Mouse (Mus musculus) kidney, postnatal 25 days (tissue): ENCODE measurements around the gene Meltf.

Experiments used
- DNase-seq, 2 experiments: peaks; one replicate each; pipeline ENCODE4 v3.0.0; 2021; ENCODE audit warnings: mixed read lengths in 2 of 2

Gene Meltf

DNA sequence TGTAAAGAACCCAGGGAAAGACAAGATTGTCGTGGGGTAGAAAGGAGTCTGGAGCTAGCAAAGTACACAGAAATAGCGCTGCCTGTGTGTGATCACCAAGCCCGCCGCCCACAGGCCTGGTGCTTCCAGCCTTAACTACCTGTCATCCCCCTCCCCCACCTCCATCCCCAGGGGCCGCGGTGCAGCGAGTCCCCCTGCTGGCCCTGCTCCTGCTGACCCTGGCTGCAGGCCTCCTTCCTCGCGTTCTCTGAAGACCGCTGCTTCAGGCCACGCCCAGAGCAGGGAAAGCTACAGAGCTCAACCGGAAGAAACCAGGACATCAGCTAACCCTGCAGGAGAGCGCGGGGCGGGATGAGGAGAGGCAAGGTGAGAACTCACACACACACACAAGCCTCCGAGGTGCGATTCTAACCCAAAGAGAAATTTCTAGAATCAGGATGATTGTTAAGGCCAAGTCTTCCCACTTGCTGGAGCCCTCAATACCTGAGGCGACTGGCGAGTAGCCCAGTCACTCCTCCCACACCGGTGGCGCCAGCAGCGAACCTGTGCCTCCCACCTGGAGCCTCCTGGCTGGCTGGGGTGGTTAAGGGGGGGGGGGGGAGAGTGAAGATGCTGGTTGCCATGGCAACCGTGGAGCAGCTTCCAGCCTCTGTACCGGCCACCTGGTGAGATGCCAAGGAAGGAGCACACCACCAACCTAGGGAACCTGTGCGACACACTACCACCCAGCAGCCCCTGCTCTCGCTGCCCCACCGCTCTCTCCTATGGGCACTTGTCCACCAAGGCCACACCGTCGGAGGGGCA, 18.6 kb downstream of the Meltf start:
- peak; percentile 29 to 53 for DNase-seq

DNA sequence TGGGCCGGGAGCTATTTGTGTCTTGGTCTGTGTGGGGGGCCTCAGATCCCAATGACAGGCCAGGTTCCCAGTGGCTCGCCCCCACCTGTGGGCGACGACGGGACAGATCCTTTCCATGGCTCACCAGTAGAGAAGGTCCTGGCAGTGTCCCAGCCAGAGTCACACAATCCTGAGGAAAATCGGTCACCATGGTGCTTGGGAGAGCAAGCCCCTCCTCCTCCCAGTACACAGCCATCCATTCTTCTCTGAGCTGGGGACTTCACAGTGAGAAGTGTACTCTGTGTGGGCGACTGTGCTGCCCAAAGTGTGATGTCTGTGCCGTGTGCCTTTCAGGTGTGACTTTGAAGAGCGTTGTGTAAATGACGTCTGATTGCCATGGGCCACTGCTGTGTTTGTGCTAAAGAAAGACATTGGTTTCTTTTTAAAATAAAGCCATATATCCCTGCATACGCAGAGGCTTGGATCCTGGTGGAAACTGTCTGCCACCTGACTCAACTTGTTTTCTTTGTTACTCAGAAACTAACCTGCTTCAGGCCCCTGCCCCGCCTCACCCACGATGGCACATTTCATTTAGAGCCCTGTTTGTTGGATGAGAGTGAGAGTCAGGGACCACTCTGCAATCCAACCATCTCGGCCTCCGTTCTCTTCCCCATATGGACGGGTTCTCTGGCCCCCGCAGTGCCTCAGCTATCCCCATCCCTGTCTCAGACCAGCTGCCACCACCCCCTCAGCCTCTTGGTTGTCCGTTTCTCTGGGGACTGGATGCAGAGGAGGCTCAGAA, 20.1 kb downstream of the Meltf start:
- peak in 1 of 2 experiments; percentile 26 for DNase-seq

DNA sequence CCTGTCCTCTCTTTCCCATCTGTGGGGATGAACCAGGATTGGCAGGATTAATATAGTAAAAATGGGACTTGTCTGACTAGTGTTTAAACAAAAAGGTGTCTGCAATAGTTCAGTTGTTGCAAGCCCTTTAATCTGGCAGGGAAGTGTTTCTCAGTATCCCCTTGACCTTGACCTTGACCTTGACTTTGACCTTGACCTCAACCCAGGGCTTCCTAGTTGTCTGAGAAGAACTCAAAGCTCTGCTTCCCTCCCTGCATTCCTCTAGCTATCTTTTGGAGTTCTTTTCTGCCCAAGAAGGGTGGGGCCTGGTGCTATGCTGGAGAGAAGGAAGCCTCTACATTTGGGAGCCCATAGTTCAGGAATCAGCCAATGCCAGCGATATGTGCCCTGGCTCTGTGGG, 23.3 kb downstream of the Meltf start:
- DNase-seq, result no peak

DNA sequence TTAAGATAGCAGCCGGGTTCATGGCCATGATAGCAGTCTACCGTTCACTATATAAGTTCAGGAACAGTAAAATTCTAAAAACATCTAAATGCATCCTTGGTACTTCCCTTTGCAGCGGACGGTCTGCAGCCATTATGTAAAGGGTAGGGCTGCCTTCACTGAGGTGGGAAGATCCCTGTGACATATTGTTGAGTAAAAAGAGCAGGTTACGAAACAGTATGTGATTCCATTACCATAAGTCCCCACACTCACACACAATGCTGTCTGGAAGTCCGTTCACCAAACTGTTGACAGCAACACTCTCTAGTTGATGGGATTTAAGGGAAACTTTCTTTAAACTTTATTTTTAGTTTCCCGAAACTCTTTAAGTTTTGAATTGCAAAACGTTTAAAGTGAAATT, 24.6 kb downstream of the Meltf start:
- DNase-seq, result no peak

DNA sequence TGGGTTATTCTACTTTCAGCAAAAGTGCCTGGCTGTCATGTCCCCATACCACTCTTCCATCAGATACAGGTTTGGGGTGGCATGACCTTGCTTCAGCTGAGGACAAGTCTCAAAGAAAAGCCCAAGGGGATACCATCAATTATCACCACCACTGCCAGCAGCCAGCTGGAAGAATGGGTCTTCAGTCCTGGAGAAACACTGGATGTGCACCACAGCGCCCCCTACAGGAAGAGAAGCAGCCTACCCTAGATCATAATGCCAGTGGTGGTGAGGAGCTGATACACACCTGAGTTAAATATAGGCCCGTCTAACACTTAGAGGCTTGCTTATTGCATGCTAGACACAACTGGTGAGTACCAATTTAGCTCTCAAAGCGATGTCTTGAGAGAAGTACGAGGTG, 26.7 kb downstream of the Meltf start:
- no peak for DNase-seq

DNA sequence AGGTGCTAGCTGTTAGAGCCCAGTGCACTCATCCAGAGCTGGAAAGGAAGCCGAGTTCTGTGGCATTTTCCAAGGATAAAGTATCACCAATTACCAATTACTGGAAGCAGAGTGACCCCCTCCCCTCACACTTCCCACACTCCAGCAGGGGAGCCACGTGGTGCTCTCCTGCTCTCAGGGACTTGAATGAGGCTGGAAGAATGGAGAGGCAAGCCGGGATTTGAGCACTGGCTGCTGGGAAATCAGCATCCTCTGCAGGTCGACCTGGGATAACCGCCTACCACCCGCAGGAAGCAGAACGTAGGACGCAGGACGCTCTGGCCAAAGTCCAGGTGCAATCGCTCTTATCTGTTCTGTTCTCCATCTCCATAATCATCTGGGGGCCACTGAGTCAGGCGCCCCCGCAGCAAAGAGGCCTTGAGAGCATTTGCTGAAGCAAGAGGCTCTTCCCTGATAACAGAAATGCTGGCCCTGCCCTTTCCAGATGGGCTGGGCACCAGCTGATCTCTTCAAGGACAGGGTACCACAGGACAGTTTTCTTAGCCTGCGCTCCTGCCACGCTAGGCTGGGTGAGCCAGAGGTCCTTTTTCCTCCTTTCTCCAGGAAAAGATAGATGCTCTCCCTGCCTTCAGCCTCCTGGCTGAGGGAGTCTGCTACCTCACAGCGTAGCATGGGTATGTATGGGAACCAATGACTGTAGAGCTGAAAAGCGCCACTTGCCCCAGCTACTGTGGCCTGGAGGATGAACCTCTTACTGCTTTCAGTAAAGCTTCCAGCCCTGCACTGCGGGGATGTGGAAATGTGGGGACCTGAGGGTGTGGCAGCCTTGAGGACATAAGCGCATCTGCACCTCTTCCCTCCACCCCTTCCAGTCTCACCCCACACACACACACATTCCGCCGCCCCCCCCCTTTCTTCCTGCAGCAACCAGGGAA, 27.5 kb downstream of the Meltf start:
- DNase-seq, result peak in 1 of 2 experiments; percentile 29

DNA sequence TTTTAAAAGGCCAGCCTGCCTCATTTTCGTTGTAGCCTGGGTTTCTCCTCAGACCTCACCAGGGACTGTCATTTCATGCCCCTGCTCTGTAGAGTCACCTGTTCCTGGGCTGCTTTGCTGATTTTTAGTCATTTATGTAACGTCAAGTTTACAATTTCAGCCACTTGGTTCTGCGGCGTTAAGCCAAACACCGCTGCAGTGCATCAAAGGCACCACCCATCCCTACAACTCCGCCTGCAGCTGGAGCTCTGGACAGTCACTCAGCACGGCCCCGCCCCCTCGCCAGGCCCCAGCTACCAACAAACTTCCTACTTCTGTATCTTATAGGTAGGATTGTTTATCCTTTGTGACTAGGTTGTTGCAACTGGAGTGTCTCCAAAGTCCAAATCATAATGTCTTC, 28.3 kb downstream of the Meltf start:
- peak; percentile 44 to 67 for DNase-seq

DNA sequence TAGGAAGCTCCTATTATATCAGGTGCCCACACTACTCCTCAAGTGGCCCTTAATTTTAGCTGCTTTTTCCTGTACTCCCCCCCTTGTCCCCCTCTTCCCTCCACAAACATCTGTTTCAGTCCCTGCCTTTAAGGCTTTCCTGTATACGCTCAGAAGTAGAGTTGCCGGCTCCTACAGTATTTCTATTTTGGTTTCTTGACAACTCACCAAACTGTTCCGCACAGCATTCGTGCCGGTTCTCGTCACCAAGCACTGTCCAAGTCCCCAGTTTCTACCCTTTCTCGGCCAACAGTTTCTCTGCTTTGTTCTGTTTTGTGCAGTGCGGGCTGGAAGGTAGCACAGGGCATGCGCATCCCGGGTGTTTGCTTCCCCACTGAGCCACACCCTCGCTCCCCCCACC, 30.3 kb downstream of the Meltf start:
- no peak for DNase-seq

DNA sequence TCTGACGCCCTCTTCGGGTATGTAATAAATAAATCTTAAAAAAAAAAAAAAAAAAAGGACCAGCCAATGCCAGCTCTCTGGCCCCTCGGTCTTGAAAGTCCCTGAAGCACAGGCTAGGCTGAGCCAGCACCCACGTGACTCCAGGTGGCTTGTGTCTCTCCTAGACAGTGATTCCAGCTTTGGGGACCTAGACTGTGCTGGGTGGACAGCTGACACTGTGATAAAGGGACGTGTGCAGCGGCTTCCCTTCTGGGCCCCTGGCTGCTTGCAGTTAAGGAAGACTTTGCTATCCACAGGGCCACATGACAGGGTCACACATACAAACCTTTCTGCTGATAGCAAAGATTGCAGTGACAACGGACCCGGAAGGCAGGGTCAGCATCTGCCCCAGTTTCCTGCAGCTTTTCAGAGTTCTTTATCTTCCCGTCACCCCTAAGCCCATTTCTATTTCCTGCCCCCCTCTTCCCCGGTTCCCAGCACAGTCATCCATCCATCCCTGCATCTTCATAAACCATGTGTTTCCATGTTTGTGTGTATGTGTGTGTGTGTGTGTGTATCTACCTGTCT, 31.8 kb downstream of the Meltf start:
- DNase-seq, result peak in 1 of 2 experiments; percentile 51

DNA sequence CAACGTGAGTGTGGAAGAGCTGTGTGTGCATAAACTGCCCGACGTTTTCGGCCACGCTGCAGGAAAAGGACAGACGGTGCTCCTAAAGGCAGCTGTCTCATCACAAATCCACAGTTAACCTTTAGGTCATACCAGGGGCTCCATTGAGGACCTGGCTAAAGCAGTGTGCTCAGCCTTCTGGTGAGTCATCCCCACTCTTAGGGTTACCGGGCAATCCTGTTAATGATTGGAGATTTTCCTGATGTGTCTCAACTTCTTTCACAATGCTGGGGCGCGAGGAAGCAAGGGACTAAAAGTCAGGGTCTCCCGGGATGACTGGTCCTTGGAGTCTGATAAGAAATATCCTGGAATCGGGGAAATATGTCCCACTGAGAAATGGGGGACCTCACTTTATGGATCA, 39.2 kb downstream of the Meltf start:
- DNase-seq, result peak; percentile 12 to 53

DNA sequence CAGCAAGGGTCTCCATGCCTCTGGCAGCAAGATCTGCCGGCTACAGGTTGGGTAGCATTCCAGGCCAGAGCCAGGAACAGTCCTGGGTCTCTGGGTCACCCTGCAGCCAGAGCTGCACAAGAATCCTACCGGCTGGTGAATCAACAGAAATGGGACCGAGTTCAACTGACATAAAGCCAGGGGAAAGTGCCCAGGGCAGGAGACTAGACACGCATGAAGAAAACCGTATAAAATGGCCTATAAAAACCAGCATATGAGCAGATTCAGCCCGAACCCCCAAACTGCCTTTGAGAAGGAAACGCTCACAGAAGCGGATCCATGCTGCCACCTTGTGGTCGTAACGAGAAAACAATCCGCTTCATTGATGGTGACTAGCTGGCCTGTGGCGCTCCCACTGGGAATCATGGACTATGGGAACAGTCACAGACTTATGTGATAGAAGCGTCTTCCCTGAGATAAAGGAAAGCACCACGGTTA, 39.7 kb downstream of the Meltf start:
- peak; percentile 82 to 86 for DNase-seq

DNA sequence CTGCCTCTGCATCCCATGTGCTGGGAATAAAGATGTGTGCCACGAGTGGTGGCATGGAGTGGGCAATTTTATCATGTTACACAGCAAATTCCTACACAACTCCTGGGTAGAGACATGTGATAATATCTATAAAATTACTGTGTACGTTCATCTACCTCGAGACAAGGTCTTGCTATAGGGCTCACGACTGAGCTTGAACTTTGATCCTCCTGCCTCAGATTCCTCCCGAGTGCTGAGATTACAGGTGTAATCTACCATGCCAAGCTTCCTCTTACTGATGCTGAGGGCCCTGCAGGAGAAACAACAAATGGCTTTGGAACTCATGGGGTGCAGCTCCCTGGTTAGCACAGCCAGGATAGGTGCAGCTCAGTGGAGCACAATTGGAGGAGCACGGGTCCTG, 45.8 kb downstream of the Meltf start:
- no peak for DNase-seq

DNA sequence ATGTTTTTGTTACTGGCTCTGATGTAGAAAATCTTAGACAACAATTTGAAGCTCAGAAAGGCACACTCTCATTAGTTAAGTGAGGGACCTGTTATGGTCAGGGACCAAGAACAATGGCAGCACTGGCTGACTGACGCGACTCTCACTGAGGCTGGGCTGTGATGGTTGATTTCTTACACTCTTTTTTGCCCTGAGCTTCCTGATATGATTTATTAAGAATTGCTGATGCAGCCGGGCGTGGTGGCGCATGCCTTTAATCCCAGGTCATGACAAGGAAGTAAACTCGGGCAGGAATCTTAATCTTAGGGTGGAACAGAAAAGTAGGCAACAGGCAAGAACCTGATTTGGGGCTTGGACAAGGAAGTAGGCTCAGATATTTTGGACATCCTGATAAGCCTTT, 47.5 kb downstream of the Meltf start:
- DNase-seq, result no peak

DNA sequence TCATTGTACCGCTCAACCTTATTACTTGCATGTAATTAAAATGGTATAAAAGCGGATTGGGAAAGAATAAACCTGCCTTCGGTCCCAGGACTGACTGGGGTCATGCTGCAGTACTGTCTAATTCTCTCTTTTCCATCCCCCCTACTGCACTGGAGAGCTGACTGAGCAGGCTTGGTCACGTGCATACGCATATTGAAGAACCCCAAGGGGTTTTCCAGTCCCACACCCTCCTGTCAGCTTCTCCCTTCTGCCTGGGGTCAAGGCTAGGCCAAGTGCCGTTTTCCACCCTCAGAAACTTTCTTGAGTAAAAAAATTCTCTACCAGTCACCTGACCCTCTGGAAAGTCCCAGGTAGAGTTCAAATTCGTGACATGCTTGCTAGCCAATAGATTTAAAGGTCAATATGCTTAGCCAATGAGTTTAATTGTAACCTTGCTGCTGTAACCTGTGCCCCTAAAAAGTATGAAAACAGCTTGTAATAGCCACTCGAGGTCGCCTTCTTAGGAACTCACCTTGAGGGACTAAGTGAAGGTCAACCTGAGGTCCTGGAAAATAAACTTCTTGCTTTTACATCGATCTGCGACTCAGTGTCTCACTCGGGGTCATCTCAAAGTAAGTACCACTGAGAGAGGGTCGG, 48.1 kb downstream of the Meltf start:
- peak in 1 of 2 experiments; percentile 37 for DNase-seq

DNA sequence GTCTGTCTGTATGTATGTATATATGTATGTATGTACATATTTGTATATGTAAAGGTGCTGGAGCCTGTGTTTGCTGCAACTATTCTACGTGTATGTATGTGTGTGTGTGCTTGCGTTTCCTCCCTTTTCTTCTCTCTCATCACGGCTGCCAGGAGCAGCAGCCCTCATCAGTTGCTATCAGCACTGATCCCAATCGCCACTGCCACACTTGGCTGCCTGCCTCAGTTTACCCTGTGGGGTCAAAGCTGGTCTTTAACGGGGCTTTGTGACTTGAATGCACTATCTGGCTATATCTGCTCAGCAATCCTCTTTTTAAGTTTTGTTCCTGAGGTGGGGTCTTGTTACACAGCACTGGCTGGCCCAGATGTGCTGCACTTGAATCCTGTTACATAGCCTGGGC, 48.8 kb downstream of the Meltf start:
- DNase-seq, result no peak

DNA sequence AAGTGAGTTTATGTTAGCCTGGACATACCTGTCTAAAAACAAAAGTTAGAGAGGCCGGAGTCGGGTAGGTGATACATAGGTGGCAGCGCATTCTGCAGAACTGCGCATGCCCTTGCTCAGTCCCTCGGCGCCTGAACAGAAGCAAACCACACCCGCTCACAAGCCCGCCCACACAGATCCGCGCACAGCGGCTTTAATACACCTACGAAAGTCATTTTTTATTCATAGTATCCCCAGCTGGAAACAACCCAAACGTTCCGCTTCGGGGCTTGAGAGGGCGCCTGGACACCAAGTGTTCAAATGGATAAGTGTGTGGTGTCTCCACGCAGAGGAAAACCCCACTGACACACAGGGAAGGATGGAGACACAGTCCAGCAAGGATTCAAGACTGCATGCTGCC, 52.7 kb downstream of the Meltf start:
- DNase-seq, result no peak

DNA sequence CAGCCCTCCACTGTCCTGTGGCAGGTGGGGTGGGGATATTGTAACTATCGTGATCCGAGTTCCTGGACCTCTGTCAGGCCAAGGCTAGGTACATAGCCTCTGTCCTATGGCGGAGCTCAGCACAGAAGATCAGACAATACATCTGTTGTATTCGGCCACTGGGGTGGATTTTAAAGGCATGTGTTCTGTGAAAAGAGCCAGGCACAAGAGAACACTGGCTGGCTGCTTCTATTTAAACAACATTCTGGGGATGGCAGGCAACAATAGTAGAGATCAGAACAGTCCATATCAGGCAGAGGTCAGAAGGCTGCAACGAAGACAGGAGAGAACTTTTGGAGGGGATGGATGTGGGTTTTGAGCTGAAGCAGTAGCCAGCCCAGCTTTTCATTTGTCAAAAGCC, 53.6 kb downstream of the Meltf start:
- DNase-seq, result no peak

DNA sequence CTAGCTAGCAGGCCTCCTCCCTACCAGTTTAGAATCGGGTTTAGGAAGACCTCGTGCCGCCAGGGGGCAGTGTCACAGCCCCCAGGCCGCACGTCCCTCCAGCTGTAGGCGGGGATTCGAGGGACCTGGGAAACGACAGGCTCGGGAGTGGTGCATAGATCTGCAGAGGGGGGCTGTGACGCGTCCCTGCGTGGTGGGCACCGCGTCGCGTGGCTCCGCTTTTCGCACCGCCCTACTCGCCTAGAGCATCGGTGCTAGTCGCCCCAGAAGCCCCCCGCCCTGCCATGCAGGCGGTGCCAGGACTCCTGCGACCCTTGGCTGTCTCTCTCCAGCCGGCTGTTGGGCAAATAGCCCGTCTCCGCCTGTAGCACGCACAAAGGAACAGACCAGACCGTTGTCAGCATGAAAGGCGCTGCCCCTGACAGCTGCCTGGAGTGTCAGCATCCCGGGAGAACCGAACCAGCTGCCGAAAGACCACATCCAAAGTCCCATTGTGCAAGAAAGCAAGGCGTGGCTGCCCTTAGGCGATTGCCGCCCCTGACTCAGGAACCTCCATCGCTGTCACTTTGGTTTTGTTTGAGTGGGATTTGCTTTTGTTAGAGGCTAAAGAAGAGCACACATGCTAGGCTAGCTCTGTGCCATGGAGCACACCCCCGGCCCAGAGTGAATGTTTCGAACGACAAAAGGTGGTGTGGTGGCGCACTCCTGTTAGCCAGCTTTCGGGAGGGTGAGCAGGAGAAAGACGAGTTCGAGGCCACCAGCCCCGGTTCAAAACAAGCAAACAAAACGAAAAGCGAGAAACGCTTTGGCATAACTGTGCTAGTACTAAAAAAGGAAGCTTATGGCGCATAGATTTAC, 54.5 kb downstream of the Meltf start:
- DNase-seq, result peak; percentile 81 to 87

DNA sequence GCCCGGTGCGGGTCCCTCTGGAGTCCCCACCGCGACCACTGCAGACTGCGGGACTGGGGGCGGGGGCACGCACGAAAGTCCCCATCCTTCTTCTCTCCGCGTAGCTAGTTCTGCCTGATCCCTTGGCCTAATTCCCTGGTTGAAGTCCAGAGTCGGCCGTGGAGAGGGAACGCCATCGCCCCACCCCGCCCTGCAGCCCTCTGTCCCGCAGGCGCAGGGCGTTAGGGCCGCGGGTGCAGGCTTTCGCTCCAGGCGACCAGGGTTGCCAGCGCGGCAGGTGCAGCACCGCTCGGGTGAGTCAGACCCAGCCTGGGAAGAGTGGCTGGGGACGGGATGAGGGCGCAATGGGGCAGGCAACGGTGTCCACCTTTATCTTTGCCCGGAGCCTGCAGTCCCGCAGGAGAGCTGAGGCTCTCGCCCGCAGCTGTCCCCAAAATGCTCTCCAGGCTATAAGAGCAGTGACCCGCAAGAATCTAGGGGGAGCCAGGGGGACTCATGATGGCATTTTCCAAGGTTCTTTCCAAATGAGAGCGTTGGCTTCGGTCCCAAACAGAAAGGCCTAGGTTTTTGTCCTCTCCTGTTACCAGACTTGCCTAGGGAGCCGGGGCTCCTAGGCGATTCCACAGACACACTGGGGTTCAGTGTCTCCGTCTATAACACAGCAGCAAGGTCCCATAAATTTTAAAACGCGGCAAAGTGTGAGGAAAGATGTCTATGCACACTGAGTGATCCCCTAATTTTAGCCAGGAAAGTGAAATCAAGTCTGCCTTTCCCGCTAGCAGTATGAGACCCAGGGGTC, 55.3 kb downstream of the Meltf start, which contains the start of gene Pigz:
Gene Pigz (plus strand): TSS at position 101 of the 799 bp plus-strand sequence.
- DNase-seq, result peak; percentile 52 to 71

DNA sequence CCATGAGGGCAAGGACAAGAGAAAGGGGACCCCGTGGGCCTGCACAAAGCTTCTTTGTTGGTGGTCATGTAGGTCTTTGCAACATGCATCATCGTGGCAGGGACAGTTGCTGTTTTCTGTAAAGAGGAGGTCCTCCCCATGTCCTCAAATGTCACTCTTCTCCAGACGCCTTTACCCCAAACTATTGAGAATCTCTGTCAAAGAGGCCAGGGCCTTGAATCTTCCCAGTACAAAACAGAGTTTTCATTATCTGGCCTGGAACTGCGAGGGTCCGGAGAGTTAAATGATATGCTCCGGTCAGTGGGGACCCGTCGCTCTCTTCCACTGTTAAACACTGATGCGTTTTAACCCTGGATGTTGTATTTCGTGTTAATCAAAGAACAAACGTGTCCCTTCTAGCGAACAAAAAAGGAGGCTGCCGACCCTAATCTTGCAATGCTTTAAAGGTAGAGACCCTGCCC, 56.0 kb downstream of the Meltf start:
- DNase-seq, result no peak
